Mouse (Mus musculus) MEL (cell line): ENCODE data around the gene Snrpd3.

Experiments
- BHLHE40 ChIP-seq: IDR thresholded peaks from 2 replicates; pipeline ENCODE4 v1.6.1; 2012; ENCODE audit warnings: low read depth, mild to moderate bottlenecking, inconsistent platforms, low read length, improper control_type of control experiment, borderline replicate concordance
- CTCF ChIP-seq, 3 experiments: IDR thresholded peaks in 2 of 3; conservative IDR thresholded peaks in 1 of 3; 2 replicates each; pipeline ENCODE4 v1.5.1; 2011 to 2012; ENCODE audit warnings: low read length in 3 of 3, low read depth in 2 of 3, mild to moderate bottlenecking in 2 of 3, improper control_type of control experiment in 1 of 3, inconsistent platforms in 1 of 3, mixed read lengths in 1 of 3, moderate library complexity in 1 of 3; ENCODE audit not compliant: control insufficient read depth in 1 of 3, insufficient read depth in 1 of 3, poor library complexity in 1 of 3, severe bottlenecking in 1 of 3
- EP300 ChIP-seq, 2 experiments: IDR thresholded peaks; 2 replicates each; pipeline ENCODE4 v1.6.1; 2011; ENCODE audit warnings: improper control_type of control experiment in 2 of 2, low read length in 2 of 2, low read depth in 1 of 2, mild to moderate bottlenecking in 1 of 2
- ETS1 ChIP-seq: IDR thresholded peaks from 2 replicates; pipeline ENCODE4 v1.6.1; 2012; ENCODE audit warnings: low read depth, mild to moderate bottlenecking, inconsistent platforms, low read length, improper control_type of control experiment, moderate library complexity
- GABPA ChIP-seq: IDR thresholded peaks from 2 replicates; pipeline ENCODE4 v1.6.1; 2012; ENCODE audit warnings: low read depth, mild to moderate bottlenecking, inconsistent platforms, low read length, improper control_type of control experiment, moderate library complexity
- MAFK ChIP-seq: IDR thresholded peaks from 2 replicates; pipeline ENCODE4 v1.6.1; 2011; ENCODE audit warnings: low read depth, mild to moderate bottlenecking, low read length, improper control_type of control experiment, borderline replicate concordance
- MAX ChIP-seq: IDR thresholded peaks from 2 replicates; pipeline ENCODE4 v1.6.1; 2011; ENCODE audit warnings: low read length, improper control_type of control experiment
- MYB ChIP-seq: IDR thresholded peaks from 2 replicates; pipeline ENCODE4 v1.6.1; 2011; ENCODE audit warnings: mild to moderate bottlenecking, low read depth, low read length, improper control_type of control experiment
- POLR2A ChIP-seq, 2 experiments: IDR thresholded peaks; 2 replicates each; pipeline ENCODE4 v1.6.1; 2011 to 2012; ENCODE audit warnings: low read length in 2 of 2, mild to moderate bottlenecking in 2 of 2, control low read depth in 1 of 2, improper control_type of control experiment in 1 of 2, low read depth in 1 of 2, moderate library complexity in 1 of 2; ENCODE audit not compliant: control insufficient read depth in 1 of 2, insufficient read depth in 1 of 2, poor library complexity in 1 of 2
- SMC3 ChIP-seq: IDR thresholded peaks from 2 replicates; pipeline ENCODE4 v1.6.1; 2011; ENCODE audit warnings: low read depth, low read length, improper control_type of control experiment
- UBTF ChIP-seq: IDR thresholded peaks from 2 replicates; pipeline ENCODE4 v1.6.1; 2012; ENCODE audit warnings: low read depth, mild to moderate bottlenecking, inconsistent platforms, low read length, improper control_type of control experiment, moderate library complexity, borderline replicate concordance; ENCODE audit not compliant: insufficient read depth
- USF1 ChIP-seq: IDR thresholded peaks from 2 replicates; pipeline ENCODE4 v1.6.1; 2014; ENCODE audit warnings: low read depth, mild to moderate bottlenecking, inconsistent platforms, low read length, improper control_type of control experiment, moderate library complexity
- ZC3H11A ChIP-seq: IDR thresholded peaks from 2 replicates; pipeline ENCODE4 v1.6.1; 2012; ENCODE audit warnings: low read depth, mild to moderate bottlenecking, inconsistent platforms, low read length, improper control_type of control experiment

DNA sequence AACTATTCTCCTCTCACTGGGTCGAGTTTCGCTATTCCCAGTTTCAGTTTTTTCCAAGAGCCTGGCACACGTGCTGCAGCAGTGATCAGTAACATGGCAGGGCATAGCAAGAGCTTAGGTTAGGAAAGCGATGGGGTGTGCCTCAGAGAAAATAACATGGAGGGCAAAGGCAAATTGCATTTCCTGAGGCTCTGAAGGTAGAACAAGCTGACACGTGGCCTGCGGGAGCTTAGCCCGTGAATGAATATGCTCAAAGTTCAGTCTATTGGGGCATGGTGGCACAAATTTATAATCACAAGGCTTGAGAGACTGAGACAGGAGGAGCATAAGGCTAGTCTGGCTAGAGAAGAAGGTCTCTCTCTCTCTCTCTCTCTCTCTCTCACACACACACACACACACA lies 4.6 kb upstream of the Snrpd3 start:
- TF ChIP-seq POLR2A (IDR thresholded peaks at IDR 0.05; ENCODE audit: control insufficient read depth in 1 of 2, insufficient read depth in 1 of 2, low read depth in 1 of 2, low read length in 2 of 2, poor library complexity in 1 of 2) (no peak), CTCF (IDR thresholded peaks at IDR 0.05 in 2 of 3, conservative IDR thresholded peaks at IDR 0.05 in 1 of 3; ENCODE audit: control insufficient read depth in 1 of 3, insufficient read depth in 1 of 3, low read depth in 2 of 3, low read length in 3 of 3, poor library complexity in 1 of 3, severe bottlenecking in 1 of 3) (no peak), EP300 (IDR thresholded peaks at IDR 0.05; ENCODE audit: low read depth in 1 of 2, low read length in 2 of 2) (no peak), MAFK (no peak), ETS1 (no peak), ZC3H11A (no peak), MYB (no peak), BHLHE40 (no peak), USF1 (no peak), UBTF (no peak), MAX (no peak), GABPA (no peak), SMC3 (no peak)
